ENCODE assay signal across 22 mouse cellular contexts in the genomic region with DNA sequence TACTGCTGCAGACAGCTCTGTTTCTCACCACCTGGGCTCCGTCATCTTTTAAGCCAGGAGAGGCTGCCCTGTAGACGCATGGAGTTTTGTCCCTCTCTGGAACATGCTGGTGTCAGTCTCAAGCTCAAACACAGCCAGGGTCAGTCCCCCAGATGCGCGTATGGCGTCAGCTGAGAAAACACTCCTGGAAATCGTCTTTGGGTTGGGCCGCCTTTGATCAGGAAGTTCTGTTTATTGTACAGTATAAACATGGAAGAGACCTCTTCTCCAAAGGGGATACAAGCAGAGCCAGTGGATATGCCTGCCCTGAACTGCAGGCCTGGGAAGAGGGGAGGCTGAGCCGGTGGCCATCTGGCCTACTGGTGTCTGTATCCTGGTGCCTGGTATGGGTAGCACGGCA.
DNase-seq lines count a peak whose midpoint lies in the region; ATAC-seq and TF ChIP-seq lines count a peak whose summit lies in the region.
"Had no signal": no experiment of that assay in that cellular context is flagged by ENCODE, and none has a peak within 500 bp of the region (broad histone marks: within the 10 kb centered on the region; RNA-seq: fewer than 3 reads in every experiment).

No protein-coding gene starts in this region.

- ATAC-seq in intestine, embryonic 14.5 days (replicated peaks; ENCODE audit: low FRiP score, low TSS enrichment, low read depth), result peak; percentile 57
- ATAC-seq in intestine, postnatal 0 days, result no peak
- ATAC-seq in stomach, embryonic 15.5 days (ENCODE audit: insufficient read depth, low FRiP score, low read depth), result peak; percentile 23; the same call in 1 of the 2 replicates
- ATAC-seq: forebrain, embryonic 16.5 days; hindbrain, postnatal 0 days had no signal

- WGBS in intestine, embryonic 14.5 days, result 25% methylated on average over 9 of the region's 9 CpGs
- 49% methylated on average over 9 of the region's 9 CpGs for WGBS in intestine, postnatal 0 days
- 59% methylated on average over 9 of the region's 9 CpGs for WGBS in limb, embryonic 10.5 days
- WGBS in stomach, embryonic 15.5 days, result 28% methylated on average over 9 of the region's 9 CpGs
- 83% methylated on average over 9 of the region's 9 CpGs for WGBS in thymus, adult 2 months

- no peak for TF ChIP-seq CTCF in intestine, postnatal 0 days (IDR thresholded peaks at IDR 0.05; ENCODE audit: low read depth)
- no peak for TF ChIP-seq CTCF in brain, embryonic 14.5 days (IDR thresholded peaks at IDR 0.05; ENCODE audit: borderline replicate concordance, extremely low read depth, insufficient read depth, insufficient read length)
- TF ChIP-seq CTCF in thymus, adult 2 months (IDR thresholded peaks at IDR 0.05; ENCODE audit: borderline replicate concordance, control insufficient read depth, extremely low read depth, insufficient read depth, low read length, poor library complexity), result no peak

- H3K9me3 ChIP-seq in intestine, embryonic 14.5 days (ENCODE audit: control insufficient read depth, low read length), result no peaks in the 10 kb centered on the region
- H3K9me3 ChIP-seq in intestine, postnatal 0 days (ENCODE audit: control insufficient read depth), result no peaks in the 10 kb centered on the region
- no peaks in the 10 kb centered on the region for H3K9me3 ChIP-seq in limb, embryonic 10.5 days (replicated peaks)
- no peaks in the 10 kb centered on the region for H3K9me3 ChIP-seq in stomach, embryonic 15.5 days
- H3K9me3 ChIP-seq: forebrain, embryonic 10.5 days; heart, embryonic 12.5 days; megakaryocyte, embryonic 14.5 days had no signal

- no peak overlapping the region for H3K9ac ChIP-seq in intestine, embryonic 14.5 days (ENCODE audit: low read length)
- H3K9ac ChIP-seq in intestine, postnatal 0 days (ENCODE audit: low read depth, low read length), result no peak overlapping the region
- H3K9ac ChIP-seq in stomach, embryonic 15.5 days, result no peak overlapping the region
- H3K9ac ChIP-seq: heart, embryonic 12.5 days had no signal

- H3K4me1 ChIP-seq in intestine, embryonic 14.5 days (replicated peaks; ENCODE audit: control insufficient read depth, insufficient read depth, low read length), result peaks cover 19% of the 10 kb centered on the region
- H3K4me1 ChIP-seq in intestine, postnatal 0 days (replicated peaks; ENCODE audit: control insufficient read depth, insufficient read depth, low read length), result peaks cover 5% of the 10 kb centered on the region; the same call in 1 of the 2 replicates
- H3K4me1 ChIP-seq in limb, embryonic 10.5 days, result peaks cover 64% of the 10 kb centered on the region
- peaks cover 16% of the 10 kb centered on the region for H3K4me1 ChIP-seq in stomach, embryonic 15.5 days
- H3K4me1 ChIP-seq in thymus, adult 2 months (replicated peaks; ENCODE audit: control insufficient read depth, insufficient read depth, low read length), result no peaks in the 10 kb centered on the region

- no peak for TF ChIP-seq POLR2A in brain, embryonic 14.5 days (IDR thresholded peaks at IDR 0.05; ENCODE audit: borderline replicate concordance, extremely low read depth, insufficient read depth, insufficient read length, poor library complexity, severe bottlenecking)
- no peak for TF ChIP-seq POLR2A in thymus, adult 2 months (IDR thresholded peaks at IDR 0.05; ENCODE audit: control insufficient read depth, extremely low read depth, insufficient read depth, low read length, poor library complexity)

- H3K4me2 ChIP-seq in intestine, embryonic 14.5 days (ENCODE audit: low read length), result no peak overlapping the region
- H3K4me2 ChIP-seq in intestine, postnatal 0 days (replicated peaks; ENCODE audit: low read depth), result no peak overlapping the region
- no peak overlapping the region for H3K4me2 ChIP-seq in stomach, embryonic 15.5 days
- H3K4me2 ChIP-seq: heart, embryonic 12.5 days had no signal

- DNase-seq in intestine, embryonic 14.5 days (ENCODE audit: low spot score), result peak; percentile 72
- peak; percentile 13 for DNase-seq in brain, embryonic 14.5 days (ENCODE audit: low read depth)
- DNase-seq in limb, embryonic 10.5 days (ENCODE audit: low spot score), result no peak
- DNase-seq in layer of hippocampus, adult 9-10 months (ENCODE audit: low spot score), result no peak
- no peak for DNase-seq in adrenal gland, postnatal 14 days
- DNase-seq in thymus, adult 2 months, result no peak
- DNase-seq: cerebellum, adult 18-20 months; cerebellum, postnatal 14 days; gastrocnemius, postnatal 14 days; heart, adult 18-20 months; heart, postnatal 10 days; kidney, adult 2 months; midbrain, embryonic 14.5 days; thymus, adult 18-20 months had no signal

- H3K4me3 ChIP-seq in intestine, embryonic 14.5 days (ENCODE audit: low read depth, low read length), result no peak overlapping the region
- H3K4me3 ChIP-seq in intestine, postnatal 0 days (ENCODE audit: low read depth, low read length), result no peak overlapping the region
- no peak overlapping the region for H3K4me3 ChIP-seq in limb, embryonic 10.5 days
- H3K4me3 ChIP-seq in stomach, embryonic 15.5 days (replicated peaks), result no peak overlapping the region
- no peak overlapping the region for H3K4me3 ChIP-seq in thymus, adult 2 months (ENCODE audit: control insufficient read depth, insufficient read depth, low read length)
- H3K4me3 ChIP-seq: forebrain, embryonic 10.5 days; heart, embryonic 12.5 days; megakaryocyte, embryonic 14.5 days had no signal

- no peak overlapping the region for H3K27ac ChIP-seq in intestine, embryonic 14.5 days (ENCODE audit: low read depth)
- no peak overlapping the region for H3K27ac ChIP-seq in intestine, postnatal 0 days (ENCODE audit: low read depth, low read length)
- H3K27ac ChIP-seq in limb, embryonic 10.5 days, result 0 out of 2 replicates have a peak overlapping the region, but pooled peaks have one; percentile 10
- H3K27ac ChIP-seq in stomach, embryonic 15.5 days, result no peak overlapping the region
- H3K27ac ChIP-seq in thymus, adult 2 months (ENCODE audit: control insufficient read depth, insufficient read depth, low read length), result no peak overlapping the region
- H3K27ac ChIP-seq: forebrain, embryonic 10.5 days; hindbrain, postnatal 0 days; kidney, postnatal 0 days had no signal

- peaks cover 27% of the 10 kb centered on the region for H3K27me3 ChIP-seq in intestine, embryonic 14.5 days (replicated peaks; ENCODE audit: control insufficient read depth, insufficient read depth, low read length)
- H3K27me3 ChIP-seq in intestine, postnatal 0 days (replicated peaks; ENCODE audit: control insufficient read depth, insufficient read depth, low read length), result 0 out of 2 replicates have a peak, but pooled peaks cover 7% of the 10 kb centered on the region
- H3K27me3 ChIP-seq in limb, embryonic 10.5 days (ENCODE audit: low read depth, poor library complexity, severe bottlenecking), result peaks cover 57% of the 10 kb centered on the region
- no peaks in the 10 kb centered on the region for H3K27me3 ChIP-seq in stomach, embryonic 15.5 days (replicated peaks)
- H3K27me3 ChIP-seq in thymus, adult 2 months (ENCODE audit: control insufficient read depth, insufficient read depth, low read length), result no peaks in the 10 kb centered on the region

- no peaks in the 10 kb centered on the region for H3K36me3 ChIP-seq in intestine, embryonic 14.5 days (ENCODE audit: control insufficient read depth, insufficient read depth, low read length)
- no peaks in the 10 kb centered on the region for H3K36me3 ChIP-seq in intestine, postnatal 0 days (ENCODE audit: control insufficient read depth, insufficient read depth)
- H3K36me3 ChIP-seq in limb, embryonic 10.5 days, result no peaks in the 10 kb centered on the region
- H3K36me3 ChIP-seq in stomach, embryonic 15.5 days, result no peaks in the 10 kb centered on the region
- H3K36me3 ChIP-seq in thymus, adult 2 months (ENCODE audit: control insufficient read depth, insufficient read depth, low read length), result no peaks in the 10 kb centered on the region
- H3K36me3 ChIP-seq: forebrain, embryonic 10.5 days; heart, embryonic 12.5 days had no signal

Comparison
In these comparisons a context has a peak if more than half of its experiments do, and no peak if none do; other contexts are left out.
1. DNase-seq: peak in intestine, embryonic 14.5 days (single experiment) and brain, embryonic 14.5 days (single experiment); none in limb, embryonic 10.5 days (single experiment), layer of hippocampus, adult 9-10 months (single experiment), adrenal gland, postnatal 14 days (single experiment) and thymus, adult 2 months (single experiment).